ENCODE assay signal across 14 mouse cellular contexts in genomic region chr5:67189376-67189901, GRCm38 (mm10).
A peak's percentile ranks its signal among the peaks of the same experiment; 100 is the strongest.
DNase-seq lines count a peak whose midpoint lies in the region; ATAC-seq lines count a peak whose summit lies in the region.
"Had no signal": no experiment of that assay in that cellular context is flagged by ENCODE, and none has a peak within 500 bp of the region (broad histone marks: within the 10 kb centered on the region; RNA-seq: fewer than 3 reads in every experiment).

No protein-coding gene starts in this region.

- ATAC-seq in hindbrain, embryonic 15.5 days (ENCODE audit: low FRiP score, low read depth), result peak; percentile 63; the same call in 1 of the 2 replicates
- ATAC-seq in hindbrain, embryonic 11.5 days (ENCODE audit: low FRiP score), result no peak
- ATAC-seq in hindbrain, embryonic 16.5 days, result peak; percentile 84
- ATAC-seq: liver, embryonic 12.5 days; Patski had no signal

- H3K36me3 ChIP-seq in hindbrain, embryonic 15.5 days, result no peaks in the 10 kb centered on the region
- no peaks in the 10 kb centered on the region for H3K36me3 ChIP-seq in hindbrain, embryonic 11.5 days (ENCODE audit: control insufficient read depth, insufficient read depth, low read length)
- no peaks in the 10 kb centered on the region for H3K36me3 ChIP-seq in hindbrain, embryonic 16.5 days (ENCODE audit: control insufficient read depth, insufficient read depth, low read length)
- H3K36me3 ChIP-seq: liver, embryonic 12.5 days had no signal

- no peaks in the 10 kb centered on the region for H3K9me3 ChIP-seq in hindbrain, embryonic 15.5 days
- no peaks in the 10 kb centered on the region for H3K9me3 ChIP-seq in hindbrain, embryonic 11.5 days (ENCODE audit: control insufficient read depth, low read length)
- no peaks in the 10 kb centered on the region for H3K9me3 ChIP-seq in hindbrain, embryonic 16.5 days (ENCODE audit: control insufficient read depth, low read length)
- H3K9me3 ChIP-seq: liver, embryonic 12.5 days had no signal

- H3K4me2 ChIP-seq in hindbrain, embryonic 15.5 days, result no peak overlapping the region
- no peak overlapping the region for H3K4me2 ChIP-seq in hindbrain, embryonic 11.5 days (replicated peaks; ENCODE audit: low read depth, low read length)
- H3K4me2 ChIP-seq in hindbrain, embryonic 16.5 days (ENCODE audit: low read length), result no peak overlapping the region
- H3K4me2 ChIP-seq: liver, embryonic 12.5 days had no signal

- no peak overlapping the region for H3K9ac ChIP-seq in hindbrain, embryonic 15.5 days
- no peak overlapping the region for H3K9ac ChIP-seq in hindbrain, embryonic 11.5 days (ENCODE audit: low read depth, low read length)
- no peak overlapping the region for H3K9ac ChIP-seq in hindbrain, embryonic 16.5 days (ENCODE audit: low read depth, low read length)
- H3K9ac ChIP-seq: liver, embryonic 12.5 days had no signal

- no peak overlapping the region for H3K4me3 ChIP-seq in hindbrain, embryonic 15.5 days
- no peak overlapping the region for H3K4me3 ChIP-seq in hindbrain, embryonic 11.5 days (ENCODE audit: low read depth, low read length)
- H3K4me3 ChIP-seq in hindbrain, embryonic 16.5 days (ENCODE audit: low read length), result no peak overlapping the region
- H3K4me3 ChIP-seq: liver, embryonic 12.5 days had no signal

- H3K4me1 ChIP-seq in hindbrain, embryonic 15.5 days (replicated peaks), result no peaks in the 10 kb centered on the region
- H3K4me1 ChIP-seq in hindbrain, embryonic 11.5 days (replicated peaks; ENCODE audit: control insufficient read depth, insufficient read depth, low read length), result no peaks in the 10 kb centered on the region
- H3K4me1 ChIP-seq in hindbrain, embryonic 16.5 days (ENCODE audit: control insufficient read depth, insufficient read depth, low read depth, low read length), result no peaks in the 10 kb centered on the region
- H3K4me1 ChIP-seq: liver, embryonic 12.5 days had no signal

- H3K27me3 ChIP-seq in hindbrain, embryonic 15.5 days, result no peaks in the 10 kb centered on the region
- H3K27me3 ChIP-seq in hindbrain, embryonic 11.5 days (ENCODE audit: control insufficient read depth, insufficient read depth, low read length), result no peaks in the 10 kb centered on the region
- no peaks in the 10 kb centered on the region for H3K27me3 ChIP-seq in hindbrain, embryonic 16.5 days (replicated peaks; ENCODE audit: control insufficient read depth, insufficient read depth, low read length)

- 44% methylated on average over 4 of the region's 4 CpGs for WGBS in hindbrain, embryonic 15.5 days
- 51% methylated on average over 4 of the region's 4 CpGs for WGBS in hindbrain, embryonic 11.5 days
- 53% methylated on average over 4 of the region's 4 CpGs for WGBS in hindbrain, embryonic 16.5 days

- no peak for DNase-seq in hindbrain, embryonic 11.5 days (ENCODE audit: low spot score)
- DNase-seq in MN1 (ENCODE audit: low spot score), result peak; percentile 76
- peak; percentile 49 for DNase-seq in left cerebral cortex, postnatal 4 days
- no peak for DNase-seq in spleen, postnatal 14 days (ENCODE audit: low spot score in 2 of 2)
- no peak for DNase-seq in spleen, adult 18-20 months
- DNase-seq: heart, adult 11 months; heart, postnatal 36 days; kidney, postnatal 4 days; thymus, postnatal 36 days had no signal

- intact Hi-C loops in left cerebral cortex, postnatal 4 days (cut with DNase I), result no loop called here

- H3K27ac ChIP-seq in hindbrain, embryonic 15.5 days (replicated peaks), result no peak overlapping the region
- no peak overlapping the region for H3K27ac ChIP-seq in hindbrain, embryonic 11.5 days (ENCODE audit: low read depth, low read length)
- H3K27ac ChIP-seq in hindbrain, embryonic 16.5 days (ENCODE audit: low read depth, low read length), result no peak overlapping the region
- H3K27ac ChIP-seq: liver, embryonic 12.5 days; macrophage had no signal

Comparison
In these comparisons a context has a peak if more than half of its experiments do, and no peak if none do; other contexts are left out.
1. DNase-seq: peak in MN1 (single experiment) and left cerebral cortex, postnatal 4 days (single experiment); none in hindbrain, embryonic 11.5 days (single experiment), spleen, postnatal 14 days (0 of 2) and spleen, adult 18-20 months (0 of 2).